Comparison of ENCODE assay signal across 11 mouse cellular contexts in the genomic region with DNA sequence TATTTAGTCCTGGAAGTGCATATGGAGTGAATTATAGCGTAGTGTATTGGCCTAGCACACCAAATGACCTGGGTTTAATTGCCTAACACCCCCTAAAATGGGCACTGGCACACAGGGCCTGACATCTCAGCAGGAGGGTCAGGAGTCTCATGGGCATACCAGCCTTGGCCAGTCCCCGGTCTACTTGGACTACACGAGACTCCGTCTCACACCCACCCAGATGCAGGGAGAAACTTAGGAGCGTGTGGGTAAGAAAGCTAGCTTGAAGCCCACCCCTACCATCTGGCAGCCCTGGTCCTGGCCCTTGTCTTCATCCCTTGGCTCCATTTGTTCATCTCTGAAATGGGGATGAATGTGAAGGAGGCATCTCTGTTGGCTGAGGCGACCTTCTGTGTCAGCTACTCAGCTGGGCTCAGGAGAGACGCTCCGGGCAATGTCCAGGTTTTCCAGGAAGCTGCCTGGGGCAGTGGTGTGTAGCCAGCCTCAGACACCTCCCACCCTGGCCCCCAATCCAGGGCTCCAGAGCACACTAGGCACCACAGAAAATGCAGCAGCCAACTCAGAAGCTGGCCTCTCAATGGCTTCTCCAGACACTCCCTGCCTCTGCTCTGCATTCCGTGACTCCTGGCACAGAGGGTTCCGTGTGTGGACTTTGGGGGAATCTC. TPM values are rescaled to one million over a fixed set of nuclear protein-coding genes. Genes with fewer than 3 reads are reported as not detected.
DNase-seq lines count a peak whose midpoint lies in the region; ATAC-seq lines count a peak whose summit lies in the region.
"Had no signal": no experiment of that assay in that cellular context is flagged by ENCODE, and none has a peak within 500 bp of the region (broad histone marks: within the 10 kb centered on the region; RNA-seq: fewer than 3 reads in every experiment).

No protein-coding gene starts in this region.

- DNase-seq in forelimb bud, embryonic 11.5 days (ENCODE audit: low read depth, low spot score) = peak; percentile 49
- DNase-seq in kidney, postnatal 14 days = peak; percentile 66
- no peak for DNase-seq in urinary bladder, postnatal 14 days (ENCODE audit: low spot score)
- DNase-seq in cerebellum, adult 9-10 months = no peak
- no peak for DNase-seq in spleen, adult 18-20 months
- DNase-seq: right cerebral cortex, postnatal 4 days had no signal

- WGBS in heart, embryonic 14.5 days = 87% methylated on average over 10 of the region's 10 CpGs
- 87% methylated on average over 10 of the region's 10 CpGs for WGBS in heart, embryonic 12.5 days
- 75% methylated on average over 9 of the region's 10 CpGs for WGBS in macrophage (ENCODE audit: missing documents)

- no peak for ATAC-seq in heart, embryonic 14.5 days (ENCODE audit: insufficient number of reproducible peaks, insufficient read depth, low FRiP score, low read depth)
- ATAC-seq in heart, embryonic 12.5 days (ENCODE audit: insufficient number of reproducible peaks, low FRiP score) = no peak

- H3K4me1 ChIP-seq in heart, embryonic 14.5 days (ENCODE audit: control insufficient read depth in 2 of 2, insufficient read depth in 2 of 2, low read length in 2 of 2) = peaks cover 27 to 46% of the 10 kb centered on the region in 2 experiments
- peaks cover 74% of the 10 kb centered on the region for H3K4me1 ChIP-seq in heart, embryonic 12.5 days (replicated peaks)

- H3K27ac ChIP-seq in heart, embryonic 14.5 days (replicated peaks in 1 of 2; ENCODE audit: control insufficient read depth in 1 of 2, insufficient read depth in 1 of 2, low read depth in 2 of 2, low read length in 2 of 2) = no peak overlapping the region
- H3K27ac ChIP-seq in heart, embryonic 12.5 days (ENCODE audit: poor library complexity, severe bottlenecking) = no peak overlapping the region
- peak overlapping the region; percentile 63 for H3K27ac ChIP-seq in macrophage

- peaks cover 45% of the 10 kb centered on the region for H3K79me2 ChIP-seq in macrophage (ENCODE audit: inconsistent target)

- no peaks in the 10 kb centered on the region for H3K9me3 ChIP-seq in heart, embryonic 14.5 days (ENCODE audit: control insufficient read depth, low read length)
- no peaks in the 10 kb centered on the region for H3K9me3 ChIP-seq in heart, embryonic 12.5 days (replicated peaks)

- H3K9ac ChIP-seq in heart, embryonic 14.5 days (ENCODE audit: low read length) = 0 out of 2 replicates have a peak overlapping the region, but pooled peaks have one; percentile 8
- no peak overlapping the region; the same call in 1 of the 2 replicates for H3K9ac ChIP-seq in heart, embryonic 12.5 days
- H3K9ac ChIP-seq: lung, embryonic 14.5 days had no signal

- no peak overlapping the region for H3K4me3 ChIP-seq in heart, embryonic 14.5 days (ENCODE audit: control insufficient read depth in 1 of 2, insufficient read depth in 1 of 2, low read depth in 1 of 2, low read length in 2 of 2)
- H3K4me3 ChIP-seq in heart, embryonic 12.5 days = no peak overlapping the region
- H3K4me3 ChIP-seq in macrophage (ENCODE audit: inconsistent target) = no peak overlapping the region
- H3K4me3 ChIP-seq: erythroblast, embryonic 14.5 days had no signal

- peaks cover 40% of the 10 kb centered on the region for H3K36me3 ChIP-seq in heart, embryonic 14.5 days (ENCODE audit: control insufficient read depth, insufficient read depth, low read length)
- peaks cover 29% of the 10 kb centered on the region for H3K36me3 ChIP-seq in heart, embryonic 12.5 days
- no peaks in the 10 kb centered on the region for H3K36me3 ChIP-seq in macrophage (ENCODE audit: inconsistent target)

- no peaks in the 10 kb centered on the region for H3K27me3 ChIP-seq in heart, embryonic 14.5 days (ENCODE audit: control insufficient read depth, insufficient read depth, low read length)
- no peaks in the 10 kb centered on the region for H3K27me3 ChIP-seq in heart, embryonic 12.5 days (replicated peaks)

- no peak overlapping the region for H3K4me2 ChIP-seq in heart, embryonic 14.5 days (ENCODE audit: low read length)
- H3K4me2 ChIP-seq in heart, embryonic 12.5 days = no peak overlapping the region
- H3K4me2 ChIP-seq: lung, embryonic 14.5 days had no signal

RNA-seq across cellular contexts. Expression of gene Angptl2, which starts 4.9 kb away (rescaled TPM):
- polyA plus RNA-seq in heart, embryonic 14.5 days (2014; fragmentation: Nextera tagmentation; extraction: Ambion mirVana) = 51.4 and 58.2 TPM in 2 replicates
- 54.6 and 54.7 TPM in 2 replicates for polyA plus RNA-seq in heart, embryonic 12.5 days (2016; fragmentation: Nextera tagmentation; extraction: Ambion mirVana)
- total RNA-seq in macrophage (2018; cell fraction: chromatin; rRNA removed) = 10 to 100 TPM in 6 of 26 experiments, 1 to 10 TPM in 14, under 1 TPM in 5, not detected in 1; 0.49 to 44.1 (median 3.7) TPM
- 10 to 100 TPM in 13 of 26 experiments, 1 to 10 TPM in 13; 1.9 to 36.8 (median 12.2) TPM for total RNA-seq in macrophage (2018; cell fraction: cytosol; rRNA removed)
- 10 to 100 TPM in 12 of 26 experiments, 1 to 10 TPM in 14; 2.5 to 46.6 (median 8.3) TPM for total RNA-seq in macrophage (2018; cell fraction: nucleus; rRNA removed)
- 12.4 to 25.8 TPM (median 25.7 TPM) in 3 replicates for polyA plus RNA-seq in macrophage (2018)
- polyA plus RNA-seq: erythroblast, embryonic 14.5 days had no signal

Comparison
In these comparisons a context has a peak if more than half of its experiments do, and no peak if none do; other contexts are left out.
1. DNase-seq: peak in forelimb bud, embryonic 11.5 days (single experiment) and kidney, postnatal 14 days (single experiment); none in urinary bladder, postnatal 14 days (single experiment), cerebellum, adult 9-10 months (single experiment) and spleen, adult 18-20 months (0 of 2).